Mouse (Mus musculus) limb, embryonic 14.5 days (tissue): Measurements from ENCODE around the gene Otp. TPM values are rescaled to one million over a fixed set of nuclear protein-coding genes. Genes with fewer than 3 reads are reported as not detected.

Experiments used
- ATAC-seq: fragments of 200-750 bp; cut with Nextera tagmentation; 2 replicates; pipeline ENCODE4 v1.8.0; 2017; ENCODE audit warnings: low read depth, moderate number of reproducible peaks, moderate TSS enrichment; ENCODE audit not compliant: low FRiP score
- DNase-seq: peaks from one replicate; pipeline ENCODE4 v3.0.0-alpha.2; 2015; ENCODE audit warnings: low spot score
- H3K27ac ChIP-seq: fragments of 300-500 bp; sonication (generic); replicated peaks from 2 replicates; pipeline ENCODE4 v1.5.1; 2014; ENCODE audit warnings: low read depth, mild to moderate bottlenecking, low read length, moderate library complexity, mixed read lengths
- H3K27me3 ChIP-seq: fragments of 300-500 bp; sonication (generic); 2 replicates; pipeline ENCODE4 v1.6.1; 2014; ENCODE audit warnings: low read length, mixed read lengths; ENCODE audit not compliant: control insufficient read depth, insufficient read depth
- H3K36me3 ChIP-seq: fragments of 300-500 bp; sonication (generic); 2 replicates; pipeline ENCODE4 v1.6.1; 2014; ENCODE audit warnings: mild to moderate bottlenecking, low read length, moderate library complexity, mixed read lengths; ENCODE audit not compliant: control insufficient read depth, insufficient read depth
- H3K4me1 ChIP-seq: fragments of 300-500 bp; sonication (generic); 2 replicates; pipeline ENCODE4 v1.6.1; 2014; ENCODE audit warnings: antibody characterized with exemption, low read length, mixed read lengths; ENCODE audit not compliant: control insufficient read depth, insufficient read depth
- H3K4me2 ChIP-seq: fragments of 300-500 bp; sonication (generic); replicated peaks from 2 replicates; pipeline ENCODE4 v1.6.1; 2014; ENCODE audit warnings: low read depth, mild to moderate bottlenecking, low read length, moderate library complexity; ENCODE audit not compliant: severe bottlenecking
- H3K4me3 ChIP-seq: fragments of 300-500 bp; sonication (generic); replicated peaks from 2 replicates; pipeline ENCODE4 v1.5.1; 2014; ENCODE audit warnings: low read length
- H3K9ac ChIP-seq: fragments of 300-500 bp; sonication (generic); 2 replicates; pipeline ENCODE4 v1.6.1; 2014; ENCODE audit warnings: mild to moderate bottlenecking, low read depth, low read length, moderate library complexity; ENCODE audit not compliant: severe bottlenecking
- H3K9me3 ChIP-seq: fragments of 300-500 bp; sonication (generic); 2 replicates; pipeline ENCODE4 v1.6.1; 2016; ENCODE audit warnings: low read length; ENCODE audit not compliant: control insufficient read depth
- POLR2A ChIP-seq: fragments of 200-500 bp; IDR thresholded peaks from 2 replicates; pipeline ENCODE4 v1.8.0; 2012; ENCODE audit warnings: inconsistent platforms, mild to moderate bottlenecking, moderate library complexity, borderline replicate concordance; ENCODE audit not compliant: insufficient read depth, insufficient read length; ENCODE audit errors: extremely low read depth
- WGBS: fragments of 180-500 bp; shearing (Covaris S2); extraction: QIAGEN DNeasy Blood & Tissue Kit; methylation state at CpG from one replicate; pipeline ENCODE4 v1.1.7; 2014; 5-methylcytosine and 5-hydroxymethylcytosine counted together
- polyA plus RNA-seq, 2 experiments: library from polyadenylated mRNA; depleted of rRNA in 1 of 2; stranded (reverse) in 1 of 2; unstranded in 1 of 2; fragments of >200 nt; fragmentation: Nextera tagmentation in 1 of 2; extraction: Ambion mirVana in 1 of 2; gene quantifications; 2 replicates each; pipeline versions ENCODE4 v1.2.1 to v1.2.3; 2012 to 2014

The Otp gene
- polyA plus RNA-seq, 2 experiments: 0.05 TPM; not detected in 1

DNA sequence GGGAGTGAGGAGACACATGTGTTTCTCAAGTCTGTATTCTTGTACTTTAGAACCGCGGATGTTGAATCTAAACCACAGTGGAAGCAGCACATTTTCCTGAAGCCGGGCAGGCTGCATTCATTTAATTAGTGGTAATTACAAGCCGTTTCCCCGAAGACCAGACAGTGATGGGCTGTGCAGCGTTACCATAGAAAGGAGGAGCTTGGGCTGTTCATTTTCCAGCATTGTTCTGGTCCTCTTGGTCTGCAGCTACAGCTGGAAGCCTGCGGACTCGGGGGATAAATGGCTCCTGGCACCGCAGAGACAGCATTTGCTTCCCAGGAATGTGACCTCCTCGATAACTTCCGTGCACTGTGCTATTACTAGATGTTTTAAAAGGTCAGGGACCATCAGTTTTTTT lies 37.6 kb downstream of the Otp start:
- no peaks in the 10 kb centered on the region for H3K27me3 ChIP-seq
- ATAC-seq (no peak), DNase-seq (no peak)
- WGBS: 14% methylated on average over 11 of the region's 11 CpGs
- no peak overlapping the region for H3K9ac ChIP-seq
- H3K4me1 ChIP-seq: no peaks in the 10 kb centered on the region
- no peak overlapping the region for H3K27ac ChIP-seq
- H3K36me3 ChIP-seq: no peaks in the 10 kb centered on the region
- H3K9me3 ChIP-seq: no peaks in the 10 kb centered on the region
- 0 out of 2 replicates have a peak overlapping the region, but pooled peaks have one; percentile 11 for H3K4me2 ChIP-seq
- TF ChIP-seq POLR2A: no peak
- H3K4me3 ChIP-seq: no peak overlapping the region

DNA sequence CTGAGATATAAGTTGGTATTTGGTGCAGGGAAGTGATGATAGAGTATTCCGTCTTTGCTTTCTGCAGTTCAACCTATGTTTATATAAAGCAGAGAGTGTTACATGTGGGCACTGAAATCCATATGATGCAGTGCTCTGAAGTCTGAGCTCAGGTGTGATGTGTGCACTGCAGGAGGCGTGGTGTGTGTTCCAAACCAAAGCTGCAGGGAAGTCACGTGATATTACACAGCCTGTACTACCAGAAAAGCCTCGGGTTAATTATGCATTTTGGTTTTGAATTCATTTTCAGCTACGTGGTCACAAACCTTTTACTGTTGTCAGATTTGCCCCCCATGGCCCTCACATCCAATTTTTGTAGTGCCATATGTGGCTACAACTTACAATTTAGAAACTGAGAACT lies 40.3 kb downstream of the Otp start:
- no peak overlapping the region for H3K27ac ChIP-seq
- WGBS: 46% methylated on average over 5 of the region's 5 CpGs
- DNase-seq: no peak
- H3K27me3 ChIP-seq: no peaks in the 10 kb centered on the region
- ATAC-seq: no peak
- no peak overlapping the region for H3K9ac ChIP-seq
- H3K4me3 ChIP-seq: no peak overlapping the region
- no peak overlapping the region for H3K4me2 ChIP-seq
- no peak for TF ChIP-seq POLR2A
- H3K36me3 ChIP-seq: no peaks in the 10 kb centered on the region
- H3K9me3 ChIP-seq: no peaks in the 10 kb centered on the region
- H3K4me1 ChIP-seq: no peaks in the 10 kb centered on the region

DNA sequence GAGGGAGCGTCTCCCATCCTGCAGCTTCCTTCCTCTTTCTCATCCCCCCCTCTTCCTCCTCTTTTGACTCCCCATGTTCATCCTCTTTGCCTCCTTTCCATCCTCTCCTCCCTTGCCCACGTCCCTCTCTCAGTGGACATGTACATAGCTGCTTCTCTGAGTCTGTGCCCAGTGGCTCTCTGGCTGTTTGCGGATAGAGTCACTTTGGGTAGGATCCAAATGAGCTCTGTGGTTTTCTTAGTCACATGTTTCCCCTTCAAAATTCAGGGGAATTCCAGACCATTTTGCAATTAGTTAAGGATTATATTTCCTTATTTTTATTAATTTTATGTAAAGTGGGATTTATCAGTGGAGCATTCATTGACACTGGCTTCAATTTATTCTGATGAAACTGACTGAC lies 52.7 kb downstream of the Otp start:
- DNase-seq (no peak), ATAC-seq (no peak)
- WGBS: 84% methylated on average over 3 of the region's 3 CpGs
- no peak for TF ChIP-seq POLR2A
- Histone ChIP-seq H3K36me3 (no peaks in the 10 kb centered on the region), H3K4me1 (no peaks in the 10 kb centered on the region), H3K9me3 (no peaks in the 10 kb centered on the region), H3K4me3 (no peak overlapping the region), H3K27ac (no peak overlapping the region), H3K4me2 (no peak overlapping the region), H3K27me3 (no peaks in the 10 kb centered on the region), H3K9ac (no peak overlapping the region)

Other genes with a start within 250 kb of the Otp start
- gene Tbca, start 86.7 kb upstream of the Otp start, polyA plus RNA-seq (2012; rRNA removed): 154 and 408 TPM in 2 replicates
- 242 and 250 TPM in 2 replicates for gene Tbca, start 86.7 kb upstream of the Otp start, polyA plus RNA-seq (2014; fragmentation: Nextera tagmentation; extraction: Ambion mirVana)
- gene Wdr41, start 100.7 kb downstream of the Otp start, polyA plus RNA-seq (2012; rRNA removed): 17.9 and 20.4 TPM in 2 replicates
- 24.4 and 26.5 TPM in 2 replicates for gene Wdr41, start 100.7 kb downstream of the Otp start, polyA plus RNA-seq (2014; fragmentation: Nextera tagmentation; extraction: Ambion mirVana)